Mouse (Mus musculus) fat pad, adult 2 months (tissue): ENCODE results near the gene Sbk1.

Source experiments
- DNase-seq: peaks from one replicate; pipeline ENCODE4 v3.0.0-alpha.2; 2011; ENCODE audit warnings: low read depth, low spot score; ENCODE audit errors: extremely low read depth

Gene Sbk1

GRCm38 (mm10) chr7:126332691-126333090 is 60.3 kb downstream of the Sbk1 start:
- no peak for DNase-seq

DNA sequence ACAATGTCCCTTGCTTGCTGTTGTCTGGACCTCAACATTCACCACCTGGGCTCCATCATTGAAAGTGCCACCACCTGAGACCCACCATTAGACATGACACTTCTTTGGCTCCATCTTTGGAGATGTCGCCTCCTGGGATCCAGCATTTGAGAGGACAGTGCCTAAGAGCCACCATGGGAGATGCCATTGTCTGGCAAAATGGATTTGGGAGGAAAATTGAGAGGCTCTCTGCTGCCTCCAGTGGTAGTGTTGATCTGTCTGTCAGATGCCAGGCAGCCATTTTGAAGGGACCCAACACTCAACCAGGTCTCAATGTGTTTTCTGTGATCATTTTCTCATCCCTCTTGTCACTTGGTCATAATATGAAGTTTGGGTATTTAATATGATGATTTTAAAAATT is 63.1 kb downstream of the Sbk1 start:
- DNase-seq: no peak

DNA sequence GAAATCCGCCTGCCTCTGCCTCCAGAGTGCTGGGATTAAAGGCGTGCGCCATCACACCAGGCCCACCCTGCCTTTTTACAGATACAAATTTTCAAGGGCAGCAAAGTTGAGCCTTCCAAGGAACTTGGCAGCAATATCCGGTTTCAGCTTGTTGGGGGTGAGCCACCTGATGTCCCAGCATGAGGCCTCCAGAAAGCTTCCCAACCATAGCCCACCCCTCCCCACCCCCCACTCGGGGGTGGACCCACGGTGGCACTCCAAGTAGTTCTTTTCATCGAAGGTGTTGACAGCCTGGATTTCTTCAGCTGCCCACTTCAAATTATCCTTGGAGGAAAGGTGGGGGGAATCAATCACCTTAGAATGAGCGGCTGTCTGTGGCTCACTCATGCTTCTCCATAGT is 66.5 kb downstream of the Sbk1 start:
- no peak for DNase-seq

DNA sequence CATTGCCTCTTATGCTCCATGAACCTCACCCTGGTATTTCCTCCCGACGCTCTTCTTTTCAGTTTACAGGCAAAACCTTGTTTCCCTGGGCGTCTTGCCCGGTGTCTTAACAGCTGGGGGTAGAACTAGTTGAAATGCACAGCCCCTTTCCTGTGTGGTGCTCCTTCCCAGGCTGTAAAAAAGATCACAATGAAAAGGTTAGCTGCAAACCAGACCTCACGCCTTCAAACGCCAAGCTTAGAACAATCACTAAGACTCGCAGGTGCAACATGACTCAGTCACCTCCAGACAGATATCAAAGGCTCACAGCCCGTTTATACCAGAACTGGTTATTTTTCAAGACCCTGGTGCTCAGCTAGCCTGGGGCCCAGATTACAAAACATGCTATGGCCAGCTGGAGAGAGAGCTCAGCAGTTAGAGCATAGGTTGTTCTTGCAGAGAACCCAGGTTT is 67.1 kb downstream of the Sbk1 start:
- DNase-seq: no peak

- no peak for DNase-seq
These were observed 67.8 kb downstream of the Sbk1 start for GRCm38 (mm10) chr7:126340206-126340618.

DNA sequence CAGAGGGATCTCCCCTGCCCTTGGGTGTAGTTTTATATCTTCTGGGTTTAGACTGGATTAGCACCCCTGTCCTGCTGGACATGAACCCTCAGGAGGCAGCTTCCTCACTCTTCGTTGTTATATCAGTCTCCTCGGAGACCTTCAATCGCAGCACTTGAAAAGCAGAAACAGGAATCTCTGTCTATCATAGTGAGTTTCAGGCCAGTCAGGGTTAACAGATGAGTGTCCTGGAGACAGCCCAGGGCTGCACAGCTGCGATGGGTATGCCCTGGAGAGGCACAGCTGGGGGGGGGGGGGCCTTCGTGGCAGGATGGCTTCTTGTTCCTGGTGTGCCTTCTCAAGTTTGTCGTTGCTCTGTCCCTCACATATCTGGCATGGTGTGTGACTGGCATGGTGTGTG is 68.5 kb downstream of the Sbk1 start:
- DNase-seq: no peak
